Mouse (Mus musculus): Measurements from ENCODE around the gene Fam228a.

DNA sequence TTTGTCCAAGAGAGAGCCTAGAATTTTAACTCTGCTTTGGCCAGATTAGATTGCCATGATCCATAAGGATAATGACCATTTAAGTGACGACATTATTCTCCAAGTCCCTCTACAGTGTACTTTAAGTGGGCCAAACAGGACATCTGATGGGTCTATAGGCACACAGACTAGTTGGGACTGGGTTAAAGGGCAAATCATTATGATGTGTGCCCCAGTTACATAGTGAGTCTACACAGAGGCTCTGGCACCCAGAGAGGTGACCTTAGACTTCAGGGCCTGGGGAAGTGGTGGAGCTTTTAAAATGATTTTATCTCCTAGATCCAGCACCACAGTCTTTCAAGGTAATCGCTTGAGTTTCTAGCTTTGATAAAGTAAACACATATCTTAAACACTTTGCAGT lies 42.0 kb upstream of the Fam228a start:
- TF ChIP-seq FLI1 (IDR thresholded peaks at IDR 0.05; ENCODE audit: low read length) (no peak), GATA1 (IDR thresholded peaks at IDR 0.05; ENCODE audit: borderline replicate concordance, low read length) (no peak)
